Mouse (Mus musculus): Measurements from ENCODE around the gene Tm9sf1. TPM values are rescaled to one million over a fixed set of nuclear protein-coding genes. Genes with fewer than 3 reads are reported as not detected.
A peak's percentile ranks its signal among the peaks of the same experiment; 100 is the strongest.

The Tm9sf1 gene
- 113 and 123 TPM in 2 replicates for polyA plus RNA-seq (2015; fragmentation: Nextera tagmentation; extraction: Ambion mirVana)

DNA sequence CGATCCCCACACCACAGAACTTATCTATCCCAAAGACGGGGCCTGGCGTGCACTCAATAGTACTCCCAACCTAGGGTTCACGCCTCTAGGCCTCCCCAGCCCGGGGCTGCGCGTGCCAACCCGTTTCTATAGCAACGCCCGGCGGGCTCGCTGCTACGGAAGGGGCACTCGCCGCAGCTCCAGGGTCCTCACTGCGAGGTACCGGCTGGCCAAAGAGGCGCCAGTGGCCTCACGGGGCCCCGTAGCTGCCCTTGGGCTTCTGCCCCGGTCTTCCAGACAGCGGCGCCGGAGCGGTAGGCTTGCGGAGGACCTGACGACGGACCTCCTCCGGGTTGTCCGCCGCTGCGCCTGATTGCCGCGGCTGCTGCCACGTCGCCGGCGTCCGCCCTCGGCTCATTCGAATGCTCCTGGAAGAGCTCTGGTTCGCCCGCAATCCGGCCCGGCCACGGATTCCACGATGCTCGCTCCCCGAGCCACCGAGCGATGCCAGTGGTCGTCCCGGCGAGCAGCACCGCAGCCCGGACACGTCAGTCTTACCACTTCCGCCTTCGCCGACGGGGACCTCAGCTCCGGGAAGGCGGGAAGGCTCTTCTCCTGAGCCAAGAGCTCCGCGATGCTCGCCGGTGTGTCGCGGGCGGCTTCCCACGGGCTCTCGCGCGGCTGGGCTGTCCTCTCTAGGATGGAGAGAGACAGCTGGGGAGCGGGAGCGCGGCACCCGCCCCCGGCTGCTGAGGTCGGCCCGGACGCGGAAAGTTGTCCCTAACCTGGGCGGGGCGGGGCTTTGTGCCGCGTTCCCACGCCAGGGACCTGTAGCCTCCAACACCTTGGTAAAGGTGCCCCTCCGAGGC lies at the start of gene Tm9sf1:
TSS of gene Tm9sf1 (minus strand) at position 747 of the 848 bp plus-strand sequence.
- peak; percentile 90 for ATAC-seq (replicated peaks; ENCODE audit: low FRiP score)
- peak within 1 kb of the TSS; percentile 63 for H3K4me2 ChIP-seq
- H3K36me3 ChIP-seq, result peaks cover 47% of the 10 kb centered on the region
- H3K4me3 ChIP-seq (replicated peaks), result peak within 1 kb of the TSS; percentile 71
- H3K4me1 ChIP-seq, result peaks cover 24% of the 10 kb centered on the region
- H3K27ac ChIP-seq, result peak within 1 kb of the TSS; percentile 93
- no peaks in the 10 kb centered on the region for H3K9me3 ChIP-seq (replicated peaks)
- under 1% methylated on average over 89 of the region's 89 CpGs for WGBS
- no peaks in the 10 kb centered on the region for H3K27me3 ChIP-seq
- H3K9ac ChIP-seq, result peak within 1 kb of the TSS; percentile 96

DNA sequence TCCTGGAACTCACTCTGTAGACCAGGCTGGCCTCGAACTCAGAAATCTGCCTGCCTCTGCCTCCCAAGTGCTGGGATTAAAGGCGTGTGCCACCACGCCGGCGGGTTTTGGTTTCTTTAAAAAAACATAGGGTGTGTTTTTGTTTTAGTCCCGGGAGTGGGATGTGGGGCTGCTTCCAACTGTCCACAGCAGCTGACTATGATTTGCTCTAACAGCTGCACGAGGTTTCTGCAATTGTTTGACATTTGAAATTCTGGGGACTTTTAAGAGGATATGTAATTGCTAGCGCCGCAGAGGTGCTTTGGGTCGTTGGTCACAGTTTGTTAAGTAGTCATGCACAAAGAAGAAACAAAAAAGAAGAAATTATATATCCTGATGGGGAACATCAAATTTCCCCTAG lies 45.8 kb upstream of the Tm9sf1 start:
- H3K9me3 ChIP-seq (replicated peaks), result no peaks in the 10 kb centered on the region
- no peaks in the 10 kb centered on the region for H3K36me3 ChIP-seq
- H3K27me3 ChIP-seq, result no peaks in the 10 kb centered on the region
- H3K4me3 ChIP-seq (replicated peaks), result no peak overlapping the region
- H3K27ac ChIP-seq, result no peak overlapping the region
- no peak for ATAC-seq (replicated peaks; ENCODE audit: low FRiP score)
- no peak overlapping the region for H3K4me2 ChIP-seq
- H3K4me1 ChIP-seq, result no peaks in the 10 kb centered on the region
- 55% methylated on average over 10 of the region's 10 CpGs for WGBS
- no peak overlapping the region for H3K9ac ChIP-seq

- H3K4me1 ChIP-seq, result peaks cover 14% of the 10 kb centered on the region
- H3K9ac ChIP-seq, result peak overlapping the region; percentile 83
- H3K27me3 ChIP-seq, result no peaks in the 10 kb centered on the region
- peaks cover 31% of the 10 kb centered on the region for H3K36me3 ChIP-seq
- H3K27ac ChIP-seq, result peak overlapping the region; percentile 94
- peak overlapping the region; percentile 67 for H3K4me2 ChIP-seq
- peak overlapping the region; percentile 84 for H3K4me3 ChIP-seq (replicated peaks)
- H3K9me3 ChIP-seq (replicated peaks), result no peaks in the 10 kb centered on the region
- peak; percentile 26 for ATAC-seq (replicated peaks; ENCODE audit: low FRiP score)
- 10% methylated on average over 3 of the region's 3 CpGs for WGBS
These were observed 38.5 kb upstream of the Tm9sf1 start for GRCm38 (mm10) chr14:55682118-55682493.

DNA sequence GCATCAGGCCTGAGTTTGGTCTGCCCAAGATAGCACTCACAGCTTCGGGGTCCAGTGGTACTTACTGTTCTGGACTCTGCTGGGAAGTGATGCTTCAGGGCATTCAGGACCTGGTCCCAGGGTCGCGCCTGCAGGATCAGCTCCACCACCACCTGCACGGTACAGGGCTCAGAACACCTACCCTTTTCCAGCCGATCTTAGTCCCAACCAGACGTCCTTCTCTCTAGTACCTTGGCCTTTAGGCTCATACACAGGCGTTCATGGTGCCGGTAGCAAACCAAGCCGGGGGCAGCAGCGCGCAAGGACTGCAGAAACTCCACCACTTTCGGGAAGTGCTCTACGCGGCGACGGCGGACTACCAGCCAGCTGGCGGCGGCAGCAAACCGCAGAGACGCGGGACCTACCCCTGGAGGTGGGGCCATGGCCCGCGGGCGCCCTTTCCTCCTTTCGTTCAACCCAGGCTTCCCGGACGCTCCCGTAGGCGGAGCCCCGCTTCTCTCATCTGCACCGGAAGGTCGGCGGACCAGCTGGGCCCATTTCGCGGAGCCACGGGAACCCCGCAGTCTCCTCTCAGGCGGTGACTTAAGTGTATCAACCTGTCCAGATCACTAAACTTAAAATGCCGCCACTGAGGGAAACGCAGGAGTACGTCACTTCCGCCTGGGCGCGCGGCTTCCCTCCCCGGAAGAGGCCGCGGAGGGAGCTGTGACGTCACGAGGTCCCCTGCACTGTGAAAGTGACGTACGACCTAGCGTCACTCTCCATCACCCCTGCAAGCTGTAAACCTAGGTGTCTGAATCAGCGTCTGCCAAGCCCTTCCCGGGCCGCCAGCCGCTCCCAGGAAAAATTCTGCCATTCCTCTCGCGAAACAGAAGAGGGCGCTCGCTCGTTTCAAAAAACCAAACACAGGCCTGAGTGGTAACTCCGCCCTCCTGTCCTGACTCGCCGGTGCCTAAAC lies 37.8 kb upstream of the Tm9sf1 start, which contains the start of gene Tinf2:
TSS of gene Tinf2 (minus strand) at position 661 of the 958 bp plus-strand sequence.
- under 1% methylated on average over 66 of the region's 66 CpGs for WGBS
- Histone ChIP-seq H3K36me3 (peaks cover 37% of the 10 kb centered on the region), H3K4me3 (replicated peaks) (peak within 1 kb of the TSS; percentile 84)

DNA sequence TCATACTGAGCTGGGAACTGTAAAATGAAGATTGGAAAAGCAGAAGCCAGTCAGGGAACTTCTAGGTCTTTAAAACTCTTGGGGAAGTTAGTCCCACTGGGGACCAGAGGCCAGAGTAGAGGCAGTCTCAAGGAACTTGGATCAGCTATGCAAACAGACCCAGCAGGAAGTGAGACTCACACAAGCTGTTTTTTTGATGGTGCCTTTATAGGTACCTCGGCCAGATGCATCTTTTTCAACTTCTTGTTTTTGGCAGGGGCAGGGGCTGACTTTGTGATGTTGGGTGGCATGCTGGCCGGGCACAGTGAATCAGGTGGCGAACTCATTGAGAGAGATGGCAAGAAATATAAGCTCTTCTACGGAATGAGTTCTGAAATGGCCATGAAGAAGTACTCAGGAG lies 34.0 kb upstream of the Tm9sf1 start:
- Histone ChIP-seq H3K9ac (no peak overlapping the region), H3K27ac (no peak overlapping the region), H3K9me3 (replicated peaks) (no peaks in the 10 kb centered on the region), H3K4me2 (no peak overlapping the region), H3K36me3 (peaks cover 55% of the 10 kb centered on the region), H3K4me3 (replicated peaks) (no peak overlapping the region), H3K27me3 (no peaks in the 10 kb centered on the region), H3K4me1 (peaks cover 17% of the 10 kb centered on the region)
- 85% methylated on average over 4 of the region's 4 CpGs for WGBS
- no peak for ATAC-seq (replicated peaks; ENCODE audit: low FRiP score)

More for the DNA sequence above, 37.8 kb upstream of the Tm9sf1 start, which contains the start of gene Tinf2:
- peak within 1 kb of the TSS; percentile 67 for H3K4me2 ChIP-seq
- peak; percentile 96 for ATAC-seq (replicated peaks; ENCODE audit: low FRiP score)
- H3K4me1 ChIP-seq, result peaks cover 14% of the 10 kb centered on the region
- H3K9ac ChIP-seq, result peak within 1 kb of the TSS; percentile 83
- peak within 1 kb of the TSS; percentile 94 for H3K27ac ChIP-seq
- no peaks in the 10 kb centered on the region for H3K9me3 ChIP-seq (replicated peaks)
- H3K27me3 ChIP-seq, result no peaks in the 10 kb centered on the region

DNA sequence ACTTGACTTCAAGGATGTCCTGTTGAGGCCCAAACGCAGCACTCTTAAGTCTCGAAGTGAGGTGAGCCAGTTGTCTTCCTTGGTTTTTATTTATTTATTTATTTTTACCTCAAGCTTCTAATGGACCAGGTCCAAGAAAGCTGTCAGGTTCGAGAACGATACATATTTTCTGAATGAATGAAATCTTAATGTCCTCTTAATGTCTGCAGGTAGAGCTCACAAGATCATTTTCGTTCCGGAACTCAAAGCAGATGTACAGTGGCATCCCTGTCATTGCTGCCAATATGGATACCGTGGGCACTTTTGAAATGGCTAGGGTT lies 29.1 kb upstream of the Tm9sf1 start:
- peak overlapping the region; percentile 90; the same call in 1 of the 2 replicates for H3K27ac ChIP-seq
- H3K9ac ChIP-seq, result peak overlapping the region; percentile 51
- H3K4me1 ChIP-seq, result peaks cover 21% of the 10 kb centered on the region
- H3K9me3 ChIP-seq (replicated peaks), result no peaks in the 10 kb centered on the region
- no peak for ATAC-seq (replicated peaks; ENCODE audit: low FRiP score)
- peak overlapping the region; percentile 76 for H3K4me3 ChIP-seq (replicated peaks)
- peaks cover 43% of the 10 kb centered on the region for H3K36me3 ChIP-seq
- no peaks in the 10 kb centered on the region for H3K27me3 ChIP-seq
- 74% methylated on average over 7 of the region's 7 CpGs for WGBS
- H3K4me2 ChIP-seq, result peak overlapping the region; percentile 79

GRCm38 (mm10) chr14:55671833-55672740 lies 28.5 kb upstream of the Tm9sf1 start, which contains the start of the genes Gmpr2 and Nedd8:
TSS of gene Gmpr2 (plus strand) at chr14:55671941.
TSS of gene Nedd8 (minus strand) at chr14:55672124.
- WGBS, result under 1% methylated on average over 38 of the region's 38 CpGs
- no peaks in the 10 kb centered on the region for H3K9me3 ChIP-seq (replicated peaks)
- no peaks in the 10 kb centered on the region for H3K27me3 ChIP-seq
- peaks cover 21% of the 10 kb centered on the region for H3K4me1 ChIP-seq
- peak within 1 kb of the TSS; percentile 79 for H3K4me2 ChIP-seq
- ATAC-seq (replicated peaks; ENCODE audit: low FRiP score), result peak; percentile 96
- peak within 1 kb of the TSS; percentile 76 for H3K4me3 ChIP-seq (replicated peaks)
- H3K9ac ChIP-seq, result peak within 1 kb of the TSS; percentile 88
- peaks cover 37% of the 10 kb centered on the region for H3K36me3 ChIP-seq
- peak within 1 kb of the TSS; percentile 90 for H3K27ac ChIP-seq

- WGBS, result 0% methylated on average over 12 of the region's 12 CpGs
- peaks cover 21% of the 10 kb centered on the region for H3K4me1 ChIP-seq
- H3K27ac ChIP-seq, result peak overlapping the region; percentile 90
- H3K9ac ChIP-seq, result peak overlapping the region; percentile 88
- no peaks in the 10 kb centered on the region for H3K9me3 ChIP-seq (replicated peaks)
- H3K27me3 ChIP-seq, result no peaks in the 10 kb centered on the region
- H3K4me3 ChIP-seq (replicated peaks), result peak overlapping the region; percentile 76
- peak; percentile 58 for ATAC-seq (replicated peaks; ENCODE audit: low FRiP score)
- H3K36me3 ChIP-seq, result peaks cover 36% of the 10 kb centered on the region
- H3K4me2 ChIP-seq, result peak overlapping the region; percentile 79
These were observed 27.9 kb upstream of the Tm9sf1 start for GRCm38 (mm10) chr14:55671486-55671832.

DNA sequence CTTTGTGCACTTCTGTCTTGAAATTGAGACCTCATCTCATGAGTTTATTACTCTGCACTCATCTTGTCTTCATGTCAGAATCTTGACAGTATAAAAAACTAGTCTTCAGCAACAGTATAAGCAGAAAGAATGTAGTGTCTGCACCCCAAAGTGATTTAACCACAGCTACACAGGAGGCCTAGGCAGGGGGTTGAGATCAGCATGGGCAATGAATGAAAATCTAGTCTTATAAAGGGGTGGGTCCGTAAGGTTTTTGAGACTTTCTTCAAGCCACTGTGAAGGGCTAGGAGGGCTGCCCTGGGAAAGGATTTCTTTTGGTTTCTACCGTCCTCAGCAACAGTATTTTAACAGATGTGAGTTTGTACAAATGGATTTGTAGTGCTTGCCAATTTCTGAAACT lies 17.0 kb upstream of the Tm9sf1 start:
- Histone ChIP-seq H3K4me1 (peaks cover 17% of the 10 kb centered on the region), H3K4me3 (replicated peaks) (peak overlapping the region; percentile 62), H3K9ac (no peak overlapping the region), H3K27ac (0 out of 2 replicates have a peak overlapping the region, but pooled peaks have one; percentile 69), H3K9me3 (replicated peaks) (no peaks in the 10 kb centered on the region), H3K36me3 (peaks cover 52% of the 10 kb centered on the region), H3K4me2 (peak overlapping the region; percentile 59), H3K27me3 (no peaks in the 10 kb centered on the region)
- ATAC-seq (replicated peaks; ENCODE audit: low FRiP score), result peak; percentile 20; the same call in 1 of the 2 replicates
- WGBS, result 52% methylated on average over 2 of the region's 2 CpGs

DNA sequence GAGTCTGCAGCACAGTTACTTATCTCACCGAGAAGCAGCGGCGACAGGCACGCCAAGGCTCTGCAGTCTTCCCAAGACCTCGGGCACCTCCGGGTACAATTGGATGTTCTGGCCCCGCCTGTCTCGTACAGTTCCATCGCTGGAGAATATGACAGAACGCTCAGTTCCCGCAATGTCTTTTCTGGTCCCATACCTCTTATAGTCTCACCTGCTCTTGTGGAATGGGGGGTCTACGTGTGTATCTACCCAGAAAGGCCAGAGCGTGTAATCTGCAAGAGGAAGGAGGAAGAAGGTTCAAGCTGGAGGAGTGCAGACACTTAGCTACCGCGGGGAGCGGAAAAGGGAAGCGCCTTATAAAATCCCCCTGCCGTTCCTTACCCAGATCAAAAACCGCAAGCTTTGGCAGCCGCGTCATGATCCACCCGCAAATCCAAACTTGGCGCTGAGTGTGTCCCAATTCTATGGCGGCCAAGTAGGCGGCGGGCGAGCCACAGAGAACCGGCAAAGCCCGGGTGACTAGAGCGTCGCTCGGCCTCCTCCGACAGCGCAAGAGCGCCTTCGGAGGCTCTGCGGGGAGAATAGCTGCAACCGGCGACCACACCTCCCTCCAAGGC lies 16.5 kb upstream of the Tm9sf1 start, which contains the start of gene Mdp1:
TSS of gene Mdp1 (minus strand) at position 549 of the 614 bp plus-strand sequence.
- Histone ChIP-seq H3K27me3 (no peaks in the 10 kb centered on the region), H3K27ac (peak within 1 kb of the TSS; percentile 69), H3K4me1 (peaks cover 17% of the 10 kb centered on the region), H3K9me3 (replicated peaks) (no peaks in the 10 kb centered on the region), H3K4me2 (peak within 1 kb of the TSS; percentile 59), H3K9ac (peak within 1 kb of the TSS; percentile 61), H3K36me3 (peaks cover 46% of the 10 kb centered on the region), H3K4me3 (replicated peaks) (peak within 1 kb of the TSS; percentile 62)
- ATAC-seq (replicated peaks; ENCODE audit: low FRiP score), result peak; percentile 95
- WGBS, result 0% methylated on average over 39 of the region's 39 CpGs
